Mouse (Mus musculus) intestine, postnatal 0 days (tissue): ENCODE measurements around the gene Chst8. TPM values are rescaled to one million over a fixed set of nuclear protein-coding genes. Genes with fewer than 3 reads are reported as not detected.

Source experiments
- ATAC-seq: fragments of 200-750 bp; cut with Nextera tagmentation; 2 replicates; pipeline ENCODE4 v1.8.0; 2017; ENCODE audit warnings: mild to moderate bottlenecking, moderate TSS enrichment, moderate library complexity
- H3K27ac ChIP-seq: fragments of 300-500 bp; sonication (generic); 2 replicates; pipeline ENCODE4 v1.5.1; 2014; ENCODE audit warnings: mild to moderate bottlenecking, low read depth, low read length, moderate library complexity
- H3K27me3 ChIP-seq: fragments of 300-500 bp; sonication (generic); replicated peaks from 2 replicates; pipeline ENCODE4 v1.6.1; 2014; ENCODE audit warnings: low read length, mixed read lengths; ENCODE audit not compliant: control insufficient read depth, insufficient read depth
- H3K36me3 ChIP-seq: fragments of 300-500 bp; sonication (generic); 2 replicates; pipeline ENCODE4 v1.6.1; 2014; ENCODE audit warnings: mild to moderate bottlenecking, moderate library complexity; ENCODE audit not compliant: control insufficient read depth, insufficient read depth
- H3K4me1 ChIP-seq: fragments of 300-500 bp; sonication (generic); replicated peaks from 2 replicates; pipeline ENCODE4 v1.6.1; 2014; ENCODE audit warnings: antibody characterized with exemption, low read length, mixed read lengths; ENCODE audit not compliant: control insufficient read depth, insufficient read depth
- H3K4me2 ChIP-seq: fragments of 300-500 bp; sonication (generic); replicated peaks from 2 replicates; pipeline ENCODE4 v1.6.1; 2014; ENCODE audit warnings: low read depth, mild to moderate bottlenecking, moderate library complexity
- H3K4me3 ChIP-seq: fragments of 300-500 bp; sonication (generic); 2 replicates; pipeline ENCODE4 v1.5.1; 2014; ENCODE audit warnings: low read depth, low read length
- H3K9ac ChIP-seq: fragments of 300-500 bp; sonication (generic); 2 replicates; pipeline ENCODE4 v1.6.1; 2014; ENCODE audit warnings: mild to moderate bottlenecking, low read depth, low read length
- H3K9me3 ChIP-seq: fragments of 300-500 bp; sonication (generic); 2 replicates; pipeline ENCODE4 v1.6.1; 2016; ENCODE audit warnings: mixed run types; ENCODE audit not compliant: control insufficient read depth
- CTCF ChIP-seq: sonication (generic); IDR thresholded peaks from 2 replicates; pipeline ENCODE4 v1.5.1; 2016; ENCODE audit warnings: low read depth, mild to moderate bottlenecking, control low read depth, antibody characterized with exemption, moderate library complexity
- WGBS: fragments of 180-500 bp; shearing (Covaris S2); extraction: QIAGEN DNeasy Blood & Tissue Kit; methylation state at CpG from one replicate; pipeline ENCODE4 v1.1.7; 2014; 5-methylcytosine and 5-hydroxymethylcytosine counted together
- polyA plus RNA-seq: library from polyadenylated mRNA; unstranded; fragments of >200 nt; fragmentation: Nextera tagmentation; extraction: Ambion mirVana; gene quantifications from 2 replicates; pipeline ENCODE4 v1.2.1, GENCODE M21; 2015

Chst8 gene
- polyA plus RNA-seq, 1 experiment from 2014 or later: 2.7 TPM

DNA sequence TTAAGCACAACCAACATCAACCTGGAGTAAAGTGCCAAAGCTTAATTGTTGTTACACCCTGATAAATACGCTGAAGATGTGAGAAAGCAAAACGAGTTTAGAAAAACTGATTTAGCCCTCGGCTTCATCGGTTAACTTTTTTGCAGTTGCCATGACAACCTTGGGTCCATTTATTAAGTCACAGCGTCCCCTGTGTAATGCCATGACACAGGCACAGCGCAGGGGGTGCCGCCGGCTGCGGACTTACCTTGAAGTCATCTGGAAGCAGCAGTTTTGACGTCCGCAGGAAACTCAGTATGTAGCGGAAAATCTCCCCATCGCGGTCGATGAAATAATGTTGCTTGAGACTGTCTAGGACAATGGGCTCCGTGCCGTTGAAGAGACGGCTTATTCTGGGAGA, 167.9 kb downstream of the Chst8 start:
- no peak overlapping the region for H3K4me2 ChIP-seq
- H3K36me3 ChIP-seq: peaks cover 34% of the 10 kb centered on the region
- no peaks in the 10 kb centered on the region for H3K27me3 ChIP-seq
- WGBS: 86% methylated on average over 18 of the region's 18 CpGs
- H3K9ac ChIP-seq: no peak overlapping the region
- H3K4me1 ChIP-seq: no peaks in the 10 kb centered on the region
- ATAC-seq: no peak
- no peak overlapping the region for H3K4me3 ChIP-seq
- no peak for TF ChIP-seq CTCF
- H3K27ac ChIP-seq: no peak overlapping the region
- H3K9me3 ChIP-seq: no peaks in the 10 kb centered on the region

DNA sequence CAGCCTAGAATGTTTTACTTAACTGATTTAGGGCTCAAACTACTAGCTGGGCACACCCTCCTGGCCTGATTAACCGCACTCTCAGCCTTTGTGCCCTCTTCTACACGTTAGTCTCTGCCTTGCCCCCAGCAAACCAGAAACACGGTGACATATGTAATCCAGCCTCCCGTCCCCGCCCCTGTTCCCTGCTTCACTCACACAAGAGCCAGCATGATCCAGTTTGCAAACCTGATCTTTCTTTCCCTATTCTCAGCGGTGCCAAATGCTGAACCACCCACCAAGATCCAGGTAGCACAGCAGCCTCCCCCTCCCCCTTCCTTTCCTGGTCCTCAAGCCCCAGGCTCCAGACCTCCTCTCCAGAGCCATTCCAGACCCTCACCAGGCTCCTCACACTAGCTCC, 169.2 kb downstream of the Chst8 start:
- Histone ChIP-seq H3K27ac (no peak overlapping the region), H3K9me3 (no peaks in the 10 kb centered on the region), H3K9ac (no peak overlapping the region), H3K4me1 (no peaks in the 10 kb centered on the region), H3K4me3 (no peak overlapping the region), H3K4me2 (no peak overlapping the region), H3K36me3 (peaks cover 40% of the 10 kb centered on the region), H3K27me3 (no peaks in the 10 kb centered on the region)
- 58% methylated on average over 6 of the region's 6 CpGs for WGBS
- ATAC-seq: no peak
- no peak for TF ChIP-seq CTCF

GRCm38 (mm10) chr7:34641968-34642367, 170.5 kb downstream of the Chst8 start:
- no peaks in the 10 kb centered on the region for H3K4me1 ChIP-seq
- H3K36me3 ChIP-seq: peaks cover 40% of the 10 kb centered on the region
- H3K27me3 ChIP-seq: no peaks in the 10 kb centered on the region
- no peak overlapping the region for H3K4me2 ChIP-seq
- H3K4me3 ChIP-seq: no peak overlapping the region
- H3K9me3 ChIP-seq: no peaks in the 10 kb centered on the region
- no peak overlapping the region for H3K27ac ChIP-seq
- peak; percentile 53; the same call in 1 of the 2 replicates for ATAC-seq
- TF ChIP-seq CTCF: no peak
- 74% methylated on average over 13 of the region's 13 CpGs for WGBS
- H3K9ac ChIP-seq: no peak overlapping the region

DNA sequence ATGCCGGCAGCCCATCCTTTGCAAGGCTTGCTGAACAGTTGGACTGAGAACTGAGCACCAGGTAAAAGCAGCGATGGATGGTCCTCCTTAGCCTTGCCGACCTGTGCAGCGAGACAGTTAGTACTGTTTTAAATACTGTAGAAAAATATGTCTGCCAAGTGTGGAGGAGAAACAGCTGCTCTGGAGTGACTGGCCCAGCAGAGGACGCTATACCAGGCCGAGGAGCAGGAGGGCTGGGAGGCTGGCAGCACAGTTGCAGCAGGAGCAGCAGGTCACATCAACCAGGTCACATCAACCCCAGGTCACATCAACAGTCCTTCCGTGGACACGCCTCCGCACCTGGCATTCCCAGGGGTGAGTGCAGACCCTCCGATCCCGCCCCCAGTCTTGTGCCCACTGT, 172.7 kb downstream of the Chst8 start:
- WGBS: 85% methylated on average over 11 of the region's 11 CpGs
- Histone ChIP-seq H3K27me3 (no peaks in the 10 kb centered on the region), H3K4me1 (no peaks in the 10 kb centered on the region), H3K9me3 (no peaks in the 10 kb centered on the region), H3K4me2 (no peak overlapping the region), H3K36me3 (peaks cover 32% of the 10 kb centered on the region), H3K27ac (no peak overlapping the region), H3K9ac (no peak overlapping the region), H3K4me3 (no peak overlapping the region)
- no peak for TF ChIP-seq CTCF
- no peak for ATAC-seq

DNA sequence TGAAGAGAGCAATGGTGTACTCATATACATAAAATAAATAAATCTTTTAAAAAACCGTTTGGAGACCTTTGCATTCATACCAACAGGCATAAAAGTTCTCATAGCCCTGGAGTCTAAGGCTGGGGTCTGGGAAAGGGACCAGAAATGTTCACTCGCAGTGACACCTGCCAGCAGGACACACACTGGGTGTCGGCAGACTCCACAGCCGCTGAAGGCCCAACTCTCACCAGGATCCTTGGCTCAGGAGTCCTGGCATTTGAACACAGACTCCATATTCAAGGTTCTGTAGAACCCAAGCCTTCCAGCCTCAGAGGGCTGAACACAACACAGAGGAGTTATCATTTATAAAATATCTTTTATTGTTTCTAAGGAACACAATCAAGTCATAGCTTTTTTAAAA, 175.8 kb downstream of the Chst8 start:
- Histone ChIP-seq H3K4me1 (no peaks in the 10 kb centered on the region), H3K36me3 (peaks cover 15% of the 10 kb centered on the region; the same call in 1 of the 2 replicates), H3K27me3 (no peaks in the 10 kb centered on the region), H3K4me3 (no peak overlapping the region), H3K4me2 (no peak overlapping the region), H3K9ac (no peak overlapping the region), H3K9me3 (no peaks in the 10 kb centered on the region), H3K27ac (no peak overlapping the region)
- no peak for TF ChIP-seq CTCF
- 77% methylated on average over 4 of the region's 4 CpGs for WGBS
- ATAC-seq: no peak

DNA sequence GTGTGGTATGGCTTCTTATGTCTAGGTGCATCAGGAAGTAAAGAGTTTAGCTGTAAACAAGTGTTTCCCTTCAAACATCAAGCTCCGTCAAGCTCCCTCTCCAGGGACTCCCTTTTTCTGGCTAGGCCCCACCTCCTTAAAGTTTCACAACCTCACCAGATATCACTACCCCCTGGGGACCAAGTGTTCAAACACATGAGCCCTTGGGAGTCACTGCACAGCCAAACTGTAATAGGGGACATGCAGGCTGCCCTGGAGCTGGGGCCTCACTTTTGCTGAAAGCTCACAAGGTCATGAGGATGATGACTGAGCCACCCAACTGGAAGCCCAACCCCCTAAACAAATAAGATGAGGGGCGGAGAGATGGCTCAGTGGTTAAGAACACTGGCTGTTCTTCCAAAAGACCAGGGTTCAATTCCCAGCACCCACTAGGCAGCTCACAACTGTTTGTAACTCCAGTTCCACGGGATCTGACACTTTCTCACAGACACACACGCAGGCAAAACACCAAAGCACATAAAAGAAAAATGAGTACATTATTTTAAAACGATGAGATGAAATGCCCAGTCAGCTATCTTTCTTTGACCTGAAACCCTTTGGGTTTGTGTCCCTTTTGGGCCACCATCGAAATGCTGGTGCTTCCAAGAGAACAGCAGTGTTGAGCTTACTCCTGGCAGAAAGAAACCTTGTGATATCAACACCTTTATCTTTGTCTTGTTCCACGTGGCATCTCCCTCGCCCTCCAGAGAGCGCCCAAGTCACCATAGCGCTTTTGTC, 179.4 kb downstream of the Chst8 start:
- no peak for TF ChIP-seq CTCF
- Histone ChIP-seq H3K27ac (no peak overlapping the region), H3K27me3 (no peaks in the 10 kb centered on the region), H3K4me2 (no peak overlapping the region), H3K4me3 (no peak overlapping the region), H3K4me1 (0 out of 2 replicates have a peak, but pooled peaks cover 6% of the 10 kb centered on the region), H3K36me3 (no peaks in the 10 kb centered on the region), H3K9me3 (no peaks in the 10 kb centered on the region), H3K9ac (no peak overlapping the region)
- WGBS: 78% methylated on average over 10 of the region's 10 CpGs
- ATAC-seq: no peak
